Mouse (Mus musculus) kidney, adult 2 months (tissue): Measurements from ENCODE around the gene Tead1.

Source experiments
- CTCF ChIP-seq: fragments of 200-500 bp; conservative IDR thresholded peaks from 2 replicates; pipeline ENCODE4 v1.5.1; 2011; ENCODE audit warnings: low read depth, mild to moderate bottlenecking, control low read depth, low read length, moderate library complexity, mixed read lengths; ENCODE audit not compliant: insufficient read depth, insufficient read length
- POLR2A ChIP-seq: fragments of 200-500 bp; IDR thresholded peaks from one replicate; pipeline ENCODE4 v1.6.1; 2011; ENCODE audit warnings: low read depth, low read length, control low read depth

GRCm38 (mm10) chr7:112706756-112707155 is 27.6 kb downstream of the Tead1 start:
- no peak for TF ChIP-seq CTCF
- no peak for TF ChIP-seq POLR2A
